Mouse (Mus musculus): ENCODE measurements around the gene Ltbp3. TPM values are rescaled to one million over a fixed set of nuclear protein-coding genes. Genes with fewer than 3 reads are reported as not detected.

Ltbp3 gene
- polyA plus RNA-seq (2014; fragmentation: Illumina TruSeq; extraction: RNeasy Lipid Tissue Mini Kit (QIAGEN cat#74804); ENCODE audit: low read depth, low replicate concordance) = 2.1 TPM

DNA sequence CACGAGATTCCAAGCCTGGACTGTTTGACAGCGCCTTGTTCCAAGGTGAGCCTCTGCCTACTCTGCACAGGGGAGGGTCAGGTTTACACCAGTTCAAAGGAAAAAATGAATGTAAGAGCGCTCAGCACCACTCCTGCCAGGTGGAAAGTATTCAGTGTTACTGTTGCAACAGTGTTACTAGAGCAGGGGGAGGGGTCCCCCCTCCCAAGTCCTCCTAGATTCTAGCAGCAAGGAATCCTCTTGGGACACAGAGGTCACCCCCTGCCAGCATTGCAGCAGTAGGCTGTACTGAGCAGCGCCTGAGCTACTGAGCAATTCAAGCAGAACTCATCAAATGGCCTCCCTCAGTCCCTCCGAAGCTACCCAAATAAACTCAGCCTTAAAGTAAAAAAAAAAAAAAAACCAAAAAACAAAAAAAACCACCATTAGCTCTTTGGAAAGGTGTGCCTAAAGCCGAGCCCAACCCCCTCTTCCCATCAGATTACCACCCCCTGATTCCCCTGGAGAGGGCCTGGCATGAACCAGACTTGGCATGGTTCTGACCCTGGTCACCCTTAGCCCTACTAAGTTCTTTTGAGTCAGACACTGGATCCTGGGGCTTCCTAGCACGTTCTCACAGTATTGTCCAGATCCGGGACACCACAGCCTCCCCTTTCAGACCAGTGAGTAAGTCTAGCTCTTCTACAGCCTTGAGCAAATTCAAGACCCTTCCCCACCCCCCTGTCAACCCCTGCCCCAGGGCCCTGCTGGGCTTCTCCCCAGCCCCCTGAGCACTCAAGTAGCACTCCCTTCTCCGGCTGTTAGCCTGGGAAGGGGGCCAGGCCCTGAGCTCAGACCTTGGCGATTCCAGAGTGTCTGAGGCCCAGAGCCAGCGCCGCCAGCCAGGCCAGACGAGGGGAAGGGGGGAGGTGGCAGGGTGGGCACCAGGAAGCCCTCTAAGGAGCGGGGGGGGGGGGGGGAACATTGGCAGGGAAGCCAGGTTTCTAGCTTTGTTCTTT, at the start of gene Ltbp3:
Gene Ltbp3 (plus strand): TSS at position 585 of the 998 bp plus-strand sequence.

GRCm38 (mm10) chr19:5704163-5704800, 36.4 kb upstream of the Ltbp3 start, which contains the start of gene Kcnk7:
TSS of gene Kcnk7 (plus strand) at chr19:5704367.

DNA sequence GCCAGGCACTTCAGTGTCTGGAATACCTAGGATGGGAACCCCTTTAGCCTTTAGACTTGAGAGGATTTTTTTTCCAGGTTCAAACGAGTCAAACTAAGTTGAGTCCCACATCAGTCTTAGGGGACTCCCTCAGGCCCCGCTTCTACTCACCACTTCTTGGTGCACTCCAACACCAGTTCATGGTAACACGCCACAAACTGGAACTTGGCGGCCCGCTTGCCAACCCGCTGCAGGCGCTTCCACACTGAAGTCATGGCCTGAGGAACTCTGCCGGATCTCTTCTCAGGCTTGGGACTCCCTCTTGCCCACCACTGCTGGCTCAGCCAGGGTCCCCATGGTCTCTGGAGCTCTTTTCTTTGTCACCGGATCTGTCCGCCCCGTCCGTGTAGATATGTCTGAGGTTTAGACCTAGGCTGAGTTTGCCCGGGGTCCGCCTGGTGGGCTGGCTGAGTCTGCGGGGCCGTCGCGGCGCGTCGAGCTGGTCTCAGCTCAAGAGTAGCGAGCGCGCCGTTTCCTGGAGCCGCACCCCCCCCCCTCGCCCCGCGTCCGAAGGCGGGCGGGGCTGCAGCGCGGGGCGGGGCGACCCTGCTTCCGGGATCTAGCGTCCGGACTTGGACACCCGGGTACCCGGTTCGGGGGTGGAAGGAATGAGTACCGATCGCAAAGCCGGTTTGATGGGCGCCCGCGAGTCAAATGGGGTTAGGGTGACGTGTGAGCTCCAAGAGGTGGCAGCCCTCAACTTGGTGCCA, 14.8 kb upstream of the Ltbp3 start, which contains the start of gene Ehbp1l1:
Gene Ehbp1l1 (minus strand): TSS at position 551 of the 749 bp plus-strand sequence.

DNA sequence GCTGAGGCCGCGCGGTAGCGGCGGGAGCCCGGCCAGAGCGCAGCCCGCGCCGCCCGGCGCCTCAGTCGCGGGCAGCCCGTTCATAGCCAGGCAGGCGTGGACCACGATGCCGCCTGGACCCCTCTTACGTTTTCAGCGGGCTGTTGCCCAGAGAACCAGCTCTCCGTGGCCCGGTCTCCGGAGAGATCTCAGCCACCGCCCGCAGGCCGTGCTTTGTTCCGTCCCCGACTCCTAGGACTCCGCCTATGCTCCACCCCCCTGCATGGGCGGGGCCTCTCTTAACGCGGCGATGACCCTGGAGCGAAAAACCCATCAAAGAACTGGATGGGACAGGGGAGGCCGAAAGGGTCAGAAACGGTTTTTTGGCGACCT, 11.3 kb upstream of the Ltbp3 start, which contains the start of gene Fam89b:
Gene Fam89b (minus strand): TSS at position 210 of the 372 bp plus-strand sequence.

DNA sequence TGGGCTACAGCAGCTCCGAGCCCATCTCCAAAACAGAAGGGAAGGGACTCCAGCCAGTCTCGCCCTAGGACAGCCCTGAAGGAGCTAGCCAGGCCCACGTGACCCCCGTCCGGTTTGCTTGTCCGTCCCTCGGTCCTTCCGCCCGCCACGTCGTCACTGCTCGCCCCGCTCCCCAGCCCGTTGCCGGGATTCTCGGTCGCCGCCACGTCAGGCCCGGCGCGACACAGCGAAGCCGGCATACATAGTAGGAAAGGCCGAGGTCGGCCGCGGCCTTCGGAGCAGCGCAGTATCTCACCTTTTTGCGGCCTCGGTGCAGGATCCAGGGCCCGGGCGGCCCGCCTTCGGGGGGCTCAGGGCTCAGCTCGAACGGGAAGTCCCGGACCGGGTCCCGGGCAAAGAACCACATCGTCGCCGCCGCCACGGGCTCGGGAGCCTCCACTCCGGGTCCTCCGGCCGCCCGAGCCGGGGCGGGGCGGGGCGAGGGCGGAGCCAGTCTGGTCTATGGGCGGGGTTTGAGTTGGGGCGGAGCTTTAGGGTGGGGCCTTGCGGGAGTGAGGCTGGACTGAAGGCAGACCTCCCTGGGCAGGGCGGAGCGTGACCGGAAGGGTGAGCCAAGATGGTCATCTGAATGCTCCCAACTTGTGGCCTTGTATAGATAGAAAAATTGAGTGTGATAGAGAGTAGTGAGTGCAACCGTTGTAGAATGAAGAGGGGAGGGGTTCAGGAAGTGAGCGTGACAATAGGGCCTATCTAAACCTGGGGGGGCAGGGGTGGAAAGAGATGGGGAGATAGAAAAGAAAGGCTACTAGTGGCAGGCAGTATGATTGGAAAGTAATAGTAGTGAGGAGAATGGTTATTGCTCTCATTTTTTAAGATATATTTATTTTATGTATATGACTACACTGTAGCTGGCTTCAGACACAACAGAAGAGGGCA, 30.5 kb downstream of the Ltbp3 start, which contains the start of gene Scyl1:
Gene Scyl1 (minus strand): TSS at position 495 of the 936 bp plus-strand sequence.

Other genes with a start within 250 kb of the Ltbp3 start
- not detected for gene 1700020D05Rik, start 237.1 kb upstream of the Ltbp3 start, polyA plus RNA-seq (2014; fragmentation: Illumina TruSeq; extraction: RNeasy Lipid Tissue Mini Kit (QIAGEN cat#74804); ENCODE audit: low read depth, low replicate concordance)
- 0.36 TPM for gene Snx32, start 230.4 kb upstream of the Ltbp3 start, polyA plus RNA-seq (2014; fragmentation: Illumina TruSeq; extraction: RNeasy Lipid Tissue Mini Kit (QIAGEN cat#74804); ENCODE audit: low read depth, low replicate concordance)
- gene Ovol1, start 180.3 kb upstream of the Ltbp3 start, polyA plus RNA-seq (2014; fragmentation: Illumina TruSeq; extraction: RNeasy Lipid Tissue Mini Kit (QIAGEN cat#74804); ENCODE audit: low read depth, low replicate concordance) = 2.4 TPM
- not detected for gene Ap5b1, start 172.9 kb upstream of the Ltbp3 start, polyA plus RNA-seq (2014; fragmentation: Illumina TruSeq; extraction: RNeasy Lipid Tissue Mini Kit (QIAGEN cat#74804); ENCODE audit: low read depth, low replicate concordance)
- gene Rnaseh2c, start 139.0 kb upstream of the Ltbp3 start, polyA plus RNA-seq (2014; fragmentation: Illumina TruSeq; extraction: RNeasy Lipid Tissue Mini Kit (QIAGEN cat#74804); ENCODE audit: low read depth, low replicate concordance) = 2.0 TPM
- 18.3 TPM for gene Kat5, start 130.7 kb upstream of the Ltbp3 start, polyA plus RNA-seq (2014; fragmentation: Illumina TruSeq; extraction: RNeasy Lipid Tissue Mini Kit (QIAGEN cat#74804); ENCODE audit: low read depth, low replicate concordance)
- 0.89 TPM for gene Rela, start 103.4 kb upstream of the Ltbp3 start, polyA plus RNA-seq (2014; fragmentation: Illumina TruSeq; extraction: RNeasy Lipid Tissue Mini Kit (QIAGEN cat#74804); ENCODE audit: low read depth, low replicate concordance)
- gene Sipa1, start 77.2 kb upstream of the Ltbp3 start, polyA plus RNA-seq (2014; fragmentation: Illumina TruSeq; extraction: RNeasy Lipid Tissue Mini Kit (QIAGEN cat#74804); ENCODE audit: low read depth, low replicate concordance) = 0.20 TPM
- 0.40 TPM for gene Map3k11, start 52.2 kb upstream of the Ltbp3 start, polyA plus RNA-seq (2014; fragmentation: Illumina TruSeq; extraction: RNeasy Lipid Tissue Mini Kit (QIAGEN cat#74804); ENCODE audit: low read depth, low replicate concordance)
- gene Pcnx3, start 52.0 kb upstream of the Ltbp3 start, polyA plus RNA-seq (2014; fragmentation: Illumina TruSeq; extraction: RNeasy Lipid Tissue Mini Kit (QIAGEN cat#74804); ENCODE audit: low read depth, low replicate concordance) = 0.16 TPM
- gene Kcnk7, start 36.5 kb upstream of the Ltbp3 start, polyA plus RNA-seq (2014; fragmentation: Illumina TruSeq; extraction: RNeasy Lipid Tissue Mini Kit (QIAGEN cat#74804); ENCODE audit: low read depth, low replicate concordance) = not detected
- 1.3 TPM for gene Ehbp1l1, start 14.6 kb upstream of the Ltbp3 start, polyA plus RNA-seq (2014; fragmentation: Illumina TruSeq; extraction: RNeasy Lipid Tissue Mini Kit (QIAGEN cat#74804); ENCODE audit: low read depth, low replicate concordance)
- gene Fam89b, start 11.3 kb upstream of the Ltbp3 start, polyA plus RNA-seq (2014; fragmentation: Illumina TruSeq; extraction: RNeasy Lipid Tissue Mini Kit (QIAGEN cat#74804); ENCODE audit: low read depth, low replicate concordance) = not detected
- 0.53 TPM for gene Scyl1, start 30.5 kb downstream of the Ltbp3 start, polyA plus RNA-seq (2014; fragmentation: Illumina TruSeq; extraction: RNeasy Lipid Tissue Mini Kit (QIAGEN cat#74804); ENCODE audit: low read depth, low replicate concordance)
- 2.8 TPM for gene Frmd8, start 134.4 kb downstream of the Ltbp3 start, polyA plus RNA-seq (2014; fragmentation: Illumina TruSeq; extraction: RNeasy Lipid Tissue Mini Kit (QIAGEN cat#74804); ENCODE audit: low read depth, low replicate concordance)
- gene Slc25a45, start 136.9 kb downstream of the Ltbp3 start, polyA plus RNA-seq (2014; fragmentation: Illumina TruSeq; extraction: RNeasy Lipid Tissue Mini Kit (QIAGEN cat#74804); ENCODE audit: low read depth, low replicate concordance) = 4.5 TPM
- 0.20 TPM for gene Tigd3, start 153.2 kb downstream of the Ltbp3 start, polyA plus RNA-seq (2014; fragmentation: Illumina TruSeq; extraction: RNeasy Lipid Tissue Mini Kit (QIAGEN cat#74804); ENCODE audit: low read depth, low replicate concordance)
- gene Dpf2, start 172.1 kb downstream of the Ltbp3 start, polyA plus RNA-seq (2014; fragmentation: Illumina TruSeq; extraction: RNeasy Lipid Tissue Mini Kit (QIAGEN cat#74804); ENCODE audit: low read depth, low replicate concordance) = 5.4 TPM
- gene Cdc42ep2, start 183.9 kb downstream of the Ltbp3 start, polyA plus RNA-seq (2014; fragmentation: Illumina TruSeq; extraction: RNeasy Lipid Tissue Mini Kit (QIAGEN cat#74804); ENCODE audit: low read depth, low replicate concordance) = 1.9 TPM
- gene Pola2, start 223.3 kb downstream of the Ltbp3 start, polyA plus RNA-seq (2014; fragmentation: Illumina TruSeq; extraction: RNeasy Lipid Tissue Mini Kit (QIAGEN cat#74804); ENCODE audit: low read depth, low replicate concordance) = 2.4 TPM
- gene Slc22a20, start 245.2 kb downstream of the Ltbp3 start, polyA plus RNA-seq (2014; fragmentation: Illumina TruSeq; extraction: RNeasy Lipid Tissue Mini Kit (QIAGEN cat#74804); ENCODE audit: low read depth, low replicate concordance) = not detected